Mouse (Mus musculus): ENCODE results near the gene Olfr341. TPM values are rescaled to one million over a fixed set of nuclear protein-coding genes. Genes with fewer than 3 reads are reported as not detected.

Olfr341 gene
- total RNA-seq (2023): not detected

DNA sequence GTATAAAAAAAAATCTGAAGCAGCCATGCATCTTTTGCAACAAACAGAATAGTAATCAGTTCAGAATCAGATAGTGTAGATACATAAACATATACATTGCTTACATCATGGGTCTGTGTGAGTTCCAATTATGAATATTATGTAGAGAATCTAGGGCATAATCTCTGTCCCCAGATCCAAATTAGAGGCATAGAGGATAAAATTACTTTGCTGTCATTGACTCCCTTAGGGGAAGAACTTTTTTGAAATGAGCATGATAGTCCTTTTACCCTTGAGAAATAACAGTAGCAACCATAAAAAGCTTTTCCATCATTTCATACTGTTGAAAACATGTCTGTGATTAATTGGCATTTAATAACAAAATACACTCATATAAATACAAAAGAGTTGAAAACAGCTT lies at the start of gene Olfr341:
TSS of gene Olfr341 (minus strand) at position 101 of the 400 bp plus-strand sequence.

GRCm38 (mm10) chr2:36524698-36525097 lies 42.4 kb upstream of the Olfr341 start, which contains the start of gene Olfr342:
Gene Olfr342, plus strand, starts transcription at chr2:36524998.

GRCm38 (mm10) chr2:36452287-36452686 lies 30.0 kb downstream of the Olfr341 start, which contains the start of gene Olfr340:
Gene Olfr340, plus strand, starts transcription at chr2:36452587.

Other genes with a start within 250 kb of the Olfr341 start
- not detected for gene Olfr338, start 108.9 kb downstream of the Olfr341 start, total RNA-seq (2023)
- gene Olfr339, start 63.5 kb downstream of the Olfr341 start, total RNA-seq (2023): not detected
- not detected for gene Olfr340, start 29.9 kb downstream of the Olfr341 start, total RNA-seq (2023)
- gene Olfr342, start 42.5 kb upstream of the Olfr341 start, total RNA-seq (2023): not detected
- not detected for gene Olfr344, start 84.2 kb upstream of the Olfr341 start, total RNA-seq (2023)
- not detected for gene Olfr345, start 157.6 kb upstream of the Olfr341 start, total RNA-seq (2023)
- gene Olfr346, start 203.3 kb upstream of the Olfr341 start, total RNA-seq (2023): not detected
- not detected for gene Olfr347, start 249.4 kb upstream of the Olfr341 start, total RNA-seq (2023)